Mouse (Mus musculus) heart, postnatal 10 days (tissue): Measurements from ENCODE around the gene Tinag. TPM values are rescaled to one million over a fixed set of nuclear protein-coding genes. Genes with fewer than 3 reads are reported as not detected.
"Not testable (repeated sequence)": the region's sequence is repeated elsewhere in the genome, so short reads cannot be mapped to it uniquely, and the experiment has no call there.

Experiments used
- DNase-seq, 2 experiments: peaks; one replicate each; pipeline ENCODE4 v3.0.0; 2021
- intact Hi-C: fragments of 180-260 bp; cut with DNase I; formaldehyde crosslinking; loops from one replicate; pipeline ENCODE4 v1.15.1; 2025
- total RNA-seq, 2 experiments: library from RNA; stranded (reverse); gene quantifications; 2 replicates each; pipeline ENCODE4 v1.2.3; 2021

Gene Tinag
- not detected for total RNA-seq

DNA sequence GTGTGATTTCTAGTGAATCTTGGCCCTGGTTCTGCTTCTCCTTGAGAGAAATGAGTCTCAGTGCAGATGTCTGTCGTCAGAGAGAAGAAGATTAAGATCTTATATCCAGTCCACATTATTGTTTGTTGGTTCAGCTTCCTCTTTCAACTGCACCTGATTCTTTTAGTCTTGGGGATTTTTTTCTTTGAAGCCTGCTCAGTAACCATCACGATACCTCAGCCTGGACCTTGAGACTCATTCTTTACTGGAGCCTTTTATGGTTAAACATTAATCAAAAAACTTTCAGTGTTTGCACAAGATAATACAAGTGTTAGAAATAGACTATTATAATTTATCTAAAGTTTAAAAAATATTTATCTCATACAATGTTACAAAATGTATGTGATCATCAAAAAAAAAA is at the start of gene Tinag:
Gene Tinag, minus strand, starts transcription at position 210 of the 400 bp plus-strand sequence.
- intact Hi-C loops = no loop called here
- no peak for DNase-seq

DNA sequence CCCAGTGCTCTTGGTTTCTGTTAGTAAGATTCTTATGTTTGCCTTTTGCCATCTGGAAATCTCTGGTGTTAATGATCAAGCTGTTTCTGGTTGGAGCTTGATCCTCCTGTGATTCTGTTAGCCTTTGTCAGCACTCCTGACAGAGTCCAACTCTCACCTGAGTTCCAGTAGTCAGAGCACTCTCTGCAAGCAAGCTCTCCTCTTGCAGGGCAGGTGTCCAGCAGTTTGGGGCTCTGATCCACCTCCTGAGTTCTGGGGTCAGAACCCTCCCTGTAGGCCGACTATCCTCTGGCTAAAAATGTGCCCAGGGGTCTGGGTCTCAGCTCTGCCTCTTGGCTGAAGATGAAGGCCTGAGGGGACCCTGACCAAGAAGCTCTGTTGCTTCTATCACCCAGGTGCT is 37.6 kb upstream of the Tinag start:
- intact Hi-C loops, DNase-seq: not testable (repeated sequence)

DNA sequence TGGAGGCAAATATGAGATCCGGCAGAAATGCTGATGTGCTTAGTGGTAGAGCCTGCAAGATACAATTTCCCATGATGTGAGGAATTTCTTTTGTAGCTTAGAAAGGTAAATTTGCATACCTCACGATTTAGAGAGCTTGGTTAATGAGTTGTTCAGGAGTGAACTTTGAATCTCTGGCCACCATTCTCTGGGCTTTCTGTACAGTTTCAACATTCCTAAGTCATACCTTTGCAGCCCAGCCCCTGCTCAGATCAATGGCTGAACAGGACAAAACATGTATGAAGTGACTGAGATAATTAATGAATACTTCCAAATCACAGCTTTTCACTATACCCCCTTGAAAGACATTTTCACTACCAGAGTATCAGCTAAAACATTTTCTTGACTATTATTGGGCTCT is 26.1 kb upstream of the Tinag start:
- intact Hi-C loops = no loop called here
- DNase-seq = no peak

DNA sequence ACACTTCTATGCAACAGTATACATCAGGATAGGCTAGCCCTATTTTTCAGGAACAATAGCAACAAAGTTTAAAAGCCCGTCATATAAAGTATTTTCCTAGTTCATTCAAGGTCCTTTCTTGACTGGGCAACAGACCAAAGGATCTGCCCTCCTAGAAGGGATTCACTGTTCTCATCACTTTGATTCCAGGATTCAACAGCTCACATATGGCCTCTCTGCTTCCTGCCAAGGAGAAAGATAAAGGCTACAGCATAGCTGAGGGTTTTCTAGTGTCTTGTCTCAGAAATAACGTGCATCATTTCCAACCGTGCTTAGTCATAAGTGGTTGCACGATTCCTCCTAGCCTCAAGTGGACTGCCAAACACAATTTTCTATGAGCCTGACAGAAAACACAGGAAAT is 11.0 kb upstream of the Tinag start:
- intact Hi-C loops = no loop called here
- DNase-seq = peak; percentile 8 to 16

DNA sequence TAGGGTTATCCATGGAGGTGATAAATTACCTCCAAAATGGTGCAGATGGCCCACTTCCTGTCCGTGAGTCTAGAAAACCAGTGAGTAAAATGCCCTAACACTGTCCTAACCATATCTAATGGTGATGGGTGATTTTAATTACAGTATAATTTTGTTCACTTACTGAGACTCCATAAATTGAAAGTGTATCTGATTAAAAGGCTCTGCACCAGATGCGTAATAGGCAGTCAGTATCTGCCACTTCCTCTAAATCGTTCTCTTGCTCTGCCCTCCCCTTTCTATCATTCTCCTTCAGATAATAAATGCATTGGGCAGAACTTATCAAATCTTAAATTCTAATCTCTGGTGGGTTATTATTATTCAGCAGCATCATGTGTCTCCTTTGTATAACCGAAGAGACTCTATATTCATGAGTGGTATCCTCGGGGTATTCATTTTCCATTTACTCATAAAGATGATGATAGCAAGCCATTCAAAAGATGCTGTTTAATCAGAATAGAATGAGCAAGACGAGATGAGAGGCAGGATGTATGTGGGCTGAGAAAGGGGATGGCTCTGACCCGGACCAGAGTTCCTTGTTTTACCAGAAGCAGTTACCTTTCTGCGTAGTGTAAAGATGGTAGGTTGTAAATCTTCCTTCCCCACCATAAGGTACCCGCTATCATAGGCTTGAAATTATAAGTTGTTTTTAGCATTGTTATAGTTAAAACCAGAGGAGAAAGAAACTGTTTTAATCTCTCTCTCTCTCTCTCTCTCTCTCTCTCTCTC is 9.0 kb upstream of the Tinag start:
- intact Hi-C loops = no loop called here
- no peak for DNase-seq

DNA sequence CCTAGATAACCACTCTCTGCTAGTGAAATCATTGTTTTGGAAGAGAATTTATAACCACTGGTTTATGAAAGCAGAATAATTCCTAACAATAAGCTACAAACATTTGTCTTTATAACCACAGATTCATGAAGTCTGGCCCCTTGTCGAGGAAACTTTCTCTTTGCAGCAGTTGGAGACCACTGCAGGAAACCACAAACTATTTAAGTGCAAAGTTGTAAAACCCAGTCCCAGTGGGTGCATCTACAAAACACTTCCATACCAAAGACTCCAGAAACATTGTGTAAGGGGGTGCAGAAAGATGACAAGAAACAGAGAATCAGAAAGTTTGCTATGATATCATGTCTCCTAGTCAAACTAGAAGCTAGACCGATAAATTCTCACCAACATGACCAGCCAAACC is 5.8 kb upstream of the Tinag start:
- DNase-seq = no peak
- intact Hi-C loops = no loop called here

DNA sequence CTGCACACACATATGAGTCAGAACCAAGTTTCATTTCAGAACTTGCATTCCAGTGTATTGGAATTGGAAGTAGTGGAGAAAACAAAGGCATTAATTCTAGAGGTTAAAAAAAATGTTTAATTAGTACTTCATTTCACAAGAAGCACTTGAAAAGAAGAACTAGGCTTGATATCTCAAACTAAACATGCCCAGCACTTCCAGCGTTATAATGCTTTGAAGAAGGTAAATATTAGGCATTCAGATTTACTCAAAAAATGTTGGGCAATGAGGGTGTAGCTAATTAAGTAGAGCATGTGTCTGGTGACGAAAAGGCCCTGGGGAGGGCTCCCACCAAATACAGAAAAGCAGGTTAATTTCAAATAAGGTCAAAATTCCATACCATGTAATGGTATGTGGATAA is 4.1 kb upstream of the Tinag start:
- intact Hi-C loops = no loop called here
- no peak for DNase-seq

DNA sequence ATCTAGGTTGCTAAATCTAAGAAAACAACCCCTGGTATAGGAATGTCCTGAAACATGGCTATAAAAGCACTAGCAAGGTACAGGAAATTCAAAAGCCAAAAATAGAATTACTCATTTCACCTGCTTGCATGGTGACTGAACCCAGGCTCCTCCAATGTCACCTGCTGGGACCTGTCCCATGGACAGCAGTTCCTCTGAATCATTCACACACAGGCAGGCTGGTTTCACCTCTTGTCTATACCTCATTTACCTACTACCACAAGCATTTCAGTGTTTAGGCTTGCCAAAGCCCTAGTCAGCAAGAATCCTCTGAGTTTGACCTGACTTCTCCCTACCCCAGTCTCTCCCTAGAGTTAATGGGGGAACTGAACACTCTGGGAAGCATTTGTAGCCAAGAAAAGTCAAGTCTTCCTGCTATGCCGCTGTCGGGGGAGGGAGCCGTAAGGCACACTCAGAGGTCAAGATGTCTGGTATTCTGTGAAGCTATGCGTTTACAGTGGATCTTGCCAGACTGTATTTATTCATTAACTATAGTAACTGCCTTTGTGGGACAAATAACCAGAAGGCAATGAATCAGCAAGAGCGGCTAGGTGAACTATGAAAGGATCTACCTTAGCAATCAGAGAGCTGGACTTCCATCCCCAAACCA is 597 bp upstream of the Tinag start:
- no peak for DNase-seq
- intact Hi-C loops = no loop called here

DNA sequence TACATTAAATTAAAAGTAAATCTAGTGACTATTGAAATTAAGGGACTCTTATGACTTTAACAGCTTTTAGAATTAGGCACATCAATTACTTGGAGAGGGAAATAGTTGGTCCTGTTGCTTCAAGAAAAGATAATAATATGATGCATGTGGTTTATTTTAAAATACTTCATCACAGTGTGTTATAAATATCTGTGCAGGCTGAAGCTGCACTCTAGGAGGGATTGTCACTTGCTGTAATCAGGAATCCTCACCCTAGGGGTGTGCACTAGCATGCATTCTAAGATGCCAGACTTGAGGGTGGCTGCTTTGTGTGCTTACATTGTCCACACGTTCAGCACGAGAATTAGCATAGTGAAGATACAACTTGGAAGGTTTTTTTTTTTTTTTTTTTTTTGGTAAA is 10.2 kb downstream of the Tinag start:
- peak in 1 of 2 experiments; percentile 10 for DNase-seq
- intact Hi-C loops = no loop called here

DNA sequence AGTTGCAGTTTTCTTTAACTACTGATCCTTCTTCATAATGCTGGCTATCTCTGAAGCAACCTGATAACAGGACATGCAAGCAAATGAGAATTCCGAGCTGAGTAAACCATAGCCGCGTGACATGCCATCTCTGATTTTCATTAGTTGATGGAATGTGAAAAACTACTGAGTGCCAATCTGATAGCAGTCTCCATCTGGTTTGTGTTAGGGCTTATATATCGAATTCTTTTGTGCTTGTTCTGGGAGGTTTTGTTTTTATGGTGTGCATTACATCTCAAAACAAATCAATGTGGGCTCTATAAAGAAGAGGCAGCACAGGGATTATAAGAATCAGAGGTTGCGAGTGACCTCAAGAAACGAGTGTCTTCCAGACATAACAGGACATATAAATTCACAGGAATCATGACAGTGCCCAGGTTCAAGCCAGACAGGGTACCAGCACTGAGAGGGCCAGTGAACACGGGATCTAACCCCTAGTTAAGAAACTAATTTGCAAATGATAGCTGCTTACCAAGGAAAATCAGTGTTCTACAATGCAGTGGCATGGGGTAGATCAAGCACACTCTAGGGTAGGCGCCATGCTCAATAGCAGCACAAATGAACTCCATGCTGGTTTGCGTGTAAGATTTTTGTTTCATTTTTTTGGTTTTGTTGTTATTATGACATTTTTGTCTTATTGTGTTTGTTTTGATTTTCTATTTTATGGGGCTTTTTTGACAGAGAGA is 13.0 kb downstream of the Tinag start:
- intact Hi-C loops = no loop called here
- DNase-seq = no peak

DNA sequence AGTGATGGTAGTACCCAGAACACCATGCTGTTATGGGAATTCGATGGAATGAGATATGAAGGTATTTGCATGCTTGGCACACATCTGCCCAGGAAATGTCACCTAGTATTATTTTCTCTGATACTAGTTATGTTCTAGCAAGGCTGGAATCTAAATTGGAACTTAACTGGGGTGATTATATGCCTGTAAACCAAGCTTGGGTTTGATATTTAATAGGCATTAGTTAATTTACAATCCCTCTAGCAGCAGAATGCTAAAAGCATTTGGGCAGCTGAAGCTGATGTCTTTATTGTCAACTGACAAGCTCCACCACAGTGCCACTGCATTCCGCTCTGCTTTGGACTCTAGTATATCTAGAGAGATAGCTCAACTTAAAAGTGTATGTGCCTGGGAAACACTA is 20.3 kb downstream of the Tinag start:
- no peak for DNase-seq
- intact Hi-C loops = no loop called here

DNA sequence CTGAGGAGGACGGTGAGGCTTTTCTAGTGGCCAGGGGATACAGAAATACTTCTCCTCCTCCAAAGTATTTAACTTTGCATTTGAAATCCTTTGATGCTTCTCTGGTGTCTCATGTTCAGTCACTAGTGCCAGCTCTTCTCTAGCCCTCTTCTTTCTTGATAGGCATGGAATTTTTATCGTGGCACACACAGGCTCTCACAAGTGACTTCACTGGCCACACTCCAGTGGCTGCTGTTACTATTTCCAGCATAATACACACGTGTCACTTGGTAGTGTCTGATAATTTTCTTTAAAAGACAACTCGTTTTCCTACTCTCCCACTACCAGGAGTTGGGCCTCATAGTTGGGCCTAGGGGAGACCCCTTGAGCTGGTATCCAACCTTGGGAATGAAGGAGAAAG is 26.7 kb downstream of the Tinag start:
- DNase-seq = peak; percentile 74 to 79
- intact Hi-C loops = no loop called here

DNA sequence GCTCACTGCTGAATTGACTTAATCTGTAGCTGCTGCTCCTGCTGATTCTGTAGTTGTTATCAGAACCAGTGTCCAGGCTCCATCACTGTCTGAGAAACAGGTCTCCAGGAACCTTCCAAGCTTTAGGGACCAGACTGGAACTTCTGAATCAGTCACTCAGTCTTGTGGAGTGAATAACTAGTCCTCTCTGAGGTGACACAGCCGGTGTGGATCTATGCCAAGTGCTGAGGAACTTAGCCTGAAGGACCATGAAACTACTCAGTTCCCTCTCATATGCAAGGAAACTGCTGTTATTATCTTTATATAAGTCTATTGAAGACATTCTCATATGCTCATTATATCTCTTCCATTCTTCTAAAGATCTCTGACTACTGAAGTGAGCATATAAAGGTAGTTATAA is 49.6 kb downstream of the Tinag start:
- DNase-seq = no peak
- intact Hi-C loops = no loop called here

DNA sequence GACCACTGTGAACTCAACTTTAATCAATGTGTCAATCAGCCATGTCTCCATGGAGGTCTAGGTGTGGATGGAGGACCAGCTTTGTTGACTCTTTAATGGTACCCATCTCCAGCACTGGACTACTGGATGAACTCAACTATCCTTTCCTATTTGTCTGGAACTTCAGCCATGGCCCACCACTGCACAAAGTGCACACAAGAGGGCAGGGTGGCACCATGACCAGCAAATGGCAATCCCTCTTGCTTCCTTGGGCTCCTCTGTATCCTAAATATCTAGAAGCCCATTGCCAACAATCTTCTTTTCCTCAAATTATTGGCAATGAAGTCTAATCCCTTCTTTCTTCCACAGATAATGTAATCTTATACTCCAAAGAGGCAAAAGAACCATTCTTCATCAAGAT is 55.6 kb downstream of the Tinag start:
- intact Hi-C loops = loop anchor here (1.0 kb wide), 1 partner anchor 391 kb away; no protein-coding TSS in a partner anchor
- peak; percentile 39 to 46 for DNase-seq

DNA sequence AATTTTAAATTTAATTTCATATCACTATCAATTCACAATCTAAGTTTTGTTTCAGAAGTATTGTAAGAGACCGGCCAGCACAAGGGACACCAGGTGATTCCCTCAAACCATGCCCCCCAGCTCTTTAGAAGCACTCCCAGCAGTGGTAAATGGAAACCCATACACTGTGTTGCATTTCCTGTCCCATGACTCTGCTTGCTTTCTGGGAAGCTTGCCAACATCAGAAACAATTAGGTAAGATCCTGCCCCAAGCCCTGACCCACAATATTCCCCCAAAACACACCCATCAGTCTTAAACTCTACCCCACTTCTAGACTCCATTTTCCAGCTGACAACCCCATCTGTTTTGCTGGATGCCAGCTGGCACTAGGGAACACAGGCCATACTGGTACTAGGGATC is 110.8 kb downstream of the Tinag start:
- intact Hi-C loops = no loop called here
- DNase-seq = no peak

DNA sequence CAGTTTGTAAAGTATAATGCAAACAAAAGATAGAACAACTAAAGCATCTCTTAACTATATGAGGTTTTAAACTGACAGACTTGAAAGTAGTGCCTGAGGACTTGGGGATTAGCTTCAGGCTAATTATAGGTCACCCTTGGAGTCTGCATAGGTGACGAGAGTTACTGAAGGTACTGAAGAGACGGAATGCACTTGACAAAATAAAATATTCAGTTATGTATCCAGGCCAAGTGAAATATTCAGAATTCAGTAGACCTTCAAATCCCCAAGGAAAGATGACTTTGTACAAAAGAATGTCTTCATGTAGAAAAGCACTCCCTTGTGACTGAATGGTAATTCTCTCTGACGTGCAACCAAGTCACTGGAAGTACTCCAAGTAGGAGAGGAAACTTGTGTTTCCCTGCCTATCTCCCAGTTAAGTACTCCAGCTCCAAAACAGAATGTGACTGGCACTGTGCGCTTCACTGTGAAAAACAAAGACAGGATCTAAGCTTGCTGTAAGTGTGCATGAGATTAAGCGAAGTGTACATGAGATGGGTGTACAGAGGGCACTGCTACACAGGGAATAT is 130.4 kb downstream of the Tinag start:
- peak; percentile 3 to 18 for DNase-seq
- intact Hi-C loops = no loop called here
